Mouse (Mus musculus) forebrain, embryonic 16.5 days (tissue): Measurements from ENCODE around the gene Emid1. TPM values are rescaled to one million over a fixed set of nuclear protein-coding genes. Genes with fewer than 3 reads are reported as not detected.

Source experiments
- ATAC-seq: fragments of 200-750 bp; cut with Nextera tagmentation; 2 replicates; pipeline ENCODE4 v1.8.0; 2017; ENCODE audit warnings: mild to moderate bottlenecking, moderate library complexity
- H3K27ac ChIP-seq: fragments of 300-500 bp; sonication (generic); 2 replicates; pipeline ENCODE4 v1.5.1; 2014; ENCODE audit warnings: low read length, control low read depth
- H3K27me3 ChIP-seq: fragments of 300-500 bp; sonication (generic); replicated peaks from 2 replicates; pipeline ENCODE4 v1.6.1; 2014; ENCODE audit warnings: low read length; ENCODE audit not compliant: control insufficient read depth, insufficient read depth
- H3K36me3 ChIP-seq: fragments of 300-500 bp; sonication (generic); 2 replicates; pipeline ENCODE4 v1.6.1; 2014; ENCODE audit not compliant: control insufficient read depth, insufficient read depth
- H3K4me1 ChIP-seq: fragments of 300-500 bp; sonication (generic); replicated peaks from 2 replicates; pipeline ENCODE4 v1.6.1; 2014; ENCODE audit warnings: low read length; ENCODE audit not compliant: control insufficient read depth, insufficient read depth
- H3K4me2 ChIP-seq: fragments of 300-500 bp; sonication (generic); 2 replicates; pipeline ENCODE4 v1.6.1; 2014; ENCODE audit warnings: mild to moderate bottlenecking, low read length, control low read depth
- H3K4me3 ChIP-seq: fragments of 300-500 bp; sonication (generic); replicated peaks from 2 replicates; pipeline ENCODE4 v1.5.1; 2014; ENCODE audit warnings: mild to moderate bottlenecking, low read length, control low read depth
- H3K9ac ChIP-seq: fragments of 300-500 bp; sonication (generic); replicated peaks from 2 replicates; pipeline ENCODE4 v1.6.1; 2014; ENCODE audit warnings: low read depth, low read length, control low read depth
- H3K9me3 ChIP-seq: fragments of 300-500 bp; sonication (generic); 2 replicates; pipeline ENCODE4 v1.6.1; 2016; ENCODE audit warnings: low read length; ENCODE audit not compliant: control insufficient read depth
- WGBS: fragments of 180-500 bp; shearing (Covaris S2); extraction: QIAGEN DNeasy Blood & Tissue Kit; methylation state at CpG from one replicate; pipeline ENCODE4 v1.1.7; 2014; 5-methylcytosine and 5-hydroxymethylcytosine counted together
- polyA plus RNA-seq: library from polyadenylated mRNA; unstranded; fragments of >200 nt; fragmentation: Nextera tagmentation; extraction: Ambion mirVana; gene quantifications from 2 replicates; pipeline ENCODE4 v1.2.1, GENCODE M21; 2015

Emid1 gene
- 22.4 and 27.3 TPM in 2 replicates for polyA plus RNA-seq

DNA sequence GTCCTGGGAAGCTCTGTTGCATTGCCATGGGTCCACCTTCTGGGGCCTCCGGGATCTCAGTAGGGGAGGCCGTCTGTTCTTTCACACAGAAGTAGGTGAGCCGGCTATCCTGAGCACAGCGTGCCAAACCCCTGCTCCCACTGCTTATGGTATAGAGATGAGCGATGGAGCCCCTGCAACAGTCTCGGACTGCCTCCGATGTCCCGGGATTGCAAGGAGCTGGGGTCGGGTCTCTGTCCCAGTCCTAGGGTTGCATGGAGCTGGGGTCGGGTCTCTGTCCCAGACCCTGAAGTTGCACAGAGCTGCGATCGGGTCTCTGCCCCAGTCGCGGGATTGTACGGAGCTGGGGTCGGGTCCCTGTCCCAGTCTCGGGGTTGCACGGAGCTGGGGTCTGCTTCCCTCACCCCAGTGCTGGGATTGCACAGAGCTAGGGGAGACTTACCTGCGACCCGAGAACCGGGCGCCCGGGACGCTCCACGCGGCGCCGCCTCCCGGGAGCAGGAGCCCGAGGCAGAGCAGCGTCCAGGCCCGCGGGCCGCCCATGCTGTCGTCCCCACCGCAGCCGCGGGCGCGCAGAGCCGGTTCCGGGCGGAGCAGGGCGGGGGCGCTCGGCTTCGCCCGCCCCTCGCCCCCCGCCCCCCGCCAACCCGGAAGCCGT, at the start of gene Emid1:
Gene Emid1, minus strand, starts transcription at position 578 of the 658 bp plus-strand sequence.
- under 1% methylated on average over 51 of the region's 53 CpGs for WGBS
- peak; percentile 39 for ATAC-seq
- H3K27me3 ChIP-seq: no peaks in the 10 kb centered on the region
- H3K4me3 ChIP-seq: peak within 1 kb of the TSS; percentile 59
- H3K9me3 ChIP-seq: no peaks in the 10 kb centered on the region
- peak within 1 kb of the TSS; percentile 91 for H3K4me2 ChIP-seq
- H3K4me1 ChIP-seq: peaks cover 19% of the 10 kb centered on the region
- H3K27ac ChIP-seq: no peak within 1 kb of the TSS
- H3K9ac ChIP-seq: peak within 1 kb of the TSS; percentile 79
- no peaks in the 10 kb centered on the region for H3K36me3 ChIP-seq

DNA sequence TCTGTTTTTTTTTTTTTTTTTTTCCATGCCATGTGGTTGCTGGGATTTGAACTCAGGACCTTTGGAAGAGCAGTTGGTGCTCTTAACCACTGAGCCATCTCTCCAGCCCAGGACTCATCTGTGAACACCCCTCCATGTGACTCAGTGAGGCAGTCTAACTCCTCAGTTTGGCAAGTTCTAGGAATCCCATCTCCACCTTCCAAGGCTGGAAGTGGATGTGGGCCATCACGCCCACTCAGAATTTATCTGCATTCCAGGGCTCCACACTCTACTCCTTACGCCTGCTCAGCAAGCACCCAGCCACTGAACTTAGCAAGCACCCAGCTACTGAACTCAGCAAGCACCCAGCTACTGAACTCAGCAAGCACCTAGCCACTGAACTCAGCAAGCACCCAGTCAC, 47.8 kb upstream of the Emid1 start:
- no peaks in the 10 kb centered on the region for H3K9me3 ChIP-seq
- H3K27me3 ChIP-seq: no peaks in the 10 kb centered on the region
- no peak overlapping the region for H3K9ac ChIP-seq
- no peak overlapping the region for H3K27ac ChIP-seq
- WGBS: 96% methylated on average over 2 of the region's 2 CpGs
- H3K4me1 ChIP-seq: no peaks in the 10 kb centered on the region
- no peak overlapping the region for H3K4me2 ChIP-seq
- no peak for ATAC-seq
- H3K4me3 ChIP-seq: no peak overlapping the region
- no peaks in the 10 kb centered on the region for H3K36me3 ChIP-seq

DNA sequence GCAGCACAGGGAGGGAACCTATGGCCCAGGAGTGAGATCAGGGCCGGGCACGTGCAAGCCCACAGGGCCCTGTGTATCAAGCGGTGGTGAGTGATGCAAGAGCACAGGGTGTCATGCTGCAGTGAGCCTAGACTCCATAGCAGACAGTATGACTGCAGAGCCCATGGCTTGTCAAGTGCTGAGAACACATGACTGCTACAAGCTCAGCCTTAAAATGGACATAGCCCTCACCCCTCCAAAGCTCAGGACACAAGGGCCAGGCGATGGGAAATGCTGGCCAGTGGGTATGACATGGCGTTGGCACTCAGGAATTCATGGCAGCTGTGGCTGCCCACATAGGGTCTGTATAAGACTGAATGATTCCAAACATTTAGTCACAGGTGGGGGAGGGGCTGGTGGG, 45.0 kb upstream of the Emid1 start:
- Histone ChIP-seq H3K27me3 (no peaks in the 10 kb centered on the region), H3K27ac (no peak overlapping the region), H3K36me3 (no peaks in the 10 kb centered on the region), H3K9me3 (no peaks in the 10 kb centered on the region), H3K9ac (no peak overlapping the region), H3K4me2 (no peak overlapping the region), H3K4me1 (no peaks in the 10 kb centered on the region), H3K4me3 (no peak overlapping the region)
- no peak for ATAC-seq
- WGBS: 83% methylated on average over 5 of the region's 5 CpGs

DNA sequence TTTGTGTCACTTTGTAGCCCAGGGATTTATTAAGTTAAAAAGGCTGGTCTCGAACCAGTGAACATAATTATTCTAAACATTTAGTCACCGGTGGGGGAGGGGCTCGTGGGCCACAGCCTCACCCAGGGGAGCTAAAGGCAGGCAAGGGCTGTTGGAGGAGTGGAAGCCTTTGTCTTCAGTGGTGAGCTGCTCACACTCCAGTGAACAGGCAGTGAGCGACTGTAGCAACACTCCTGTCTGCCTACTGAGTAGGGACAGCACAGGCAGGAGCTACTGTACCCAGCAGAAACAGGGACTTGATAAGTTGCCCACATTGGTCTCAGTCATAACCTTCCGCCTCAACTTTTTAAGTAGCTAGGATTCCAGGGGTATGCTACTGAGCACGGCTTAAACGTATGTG, 44.5 kb upstream of the Emid1 start:
- H3K27ac ChIP-seq: no peak overlapping the region
- ATAC-seq: no peak

DNA sequence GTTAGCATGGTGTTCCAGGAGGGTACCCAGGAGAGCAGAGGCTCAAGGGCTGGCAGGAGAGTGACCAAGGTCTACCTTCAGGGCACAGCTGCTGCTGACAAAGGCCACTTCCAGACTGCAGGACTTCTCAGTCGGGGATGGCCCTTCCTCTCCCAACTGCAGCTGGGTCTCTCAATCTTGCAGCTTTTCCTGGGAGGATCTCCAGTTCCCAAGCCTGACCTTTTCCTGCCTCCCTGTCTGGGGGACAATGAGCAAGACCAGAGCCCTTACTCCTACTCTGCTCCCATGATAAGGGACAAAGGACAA, 41.5 kb upstream of the Emid1 start:
- Histone ChIP-seq H3K9ac (no peak overlapping the region), H3K27ac (no peak overlapping the region), H3K4me3 (no peak overlapping the region), H3K4me2 (no peak overlapping the region), H3K4me1 (no peaks in the 10 kb centered on the region), H3K36me3 (no peaks in the 10 kb centered on the region), H3K27me3 (no peaks in the 10 kb centered on the region), H3K9me3 (no peaks in the 10 kb centered on the region)
- no peak for ATAC-seq
- WGBS: 83% methylated on average over 1 of the region's 1 CpGs

More for the DNA sequence above, 44.5 kb upstream of the Emid1 start:
- Histone ChIP-seq H3K9ac (no peak overlapping the region), H3K9me3 (no peaks in the 10 kb centered on the region), H3K4me1 (no peaks in the 10 kb centered on the region), H3K4me2 (no peak overlapping the region), H3K4me3 (no peak overlapping the region), H3K36me3 (no peaks in the 10 kb centered on the region), H3K27me3 (no peaks in the 10 kb centered on the region)
- 64% methylated on average over 7 of the region's 7 CpGs for WGBS

DNA sequence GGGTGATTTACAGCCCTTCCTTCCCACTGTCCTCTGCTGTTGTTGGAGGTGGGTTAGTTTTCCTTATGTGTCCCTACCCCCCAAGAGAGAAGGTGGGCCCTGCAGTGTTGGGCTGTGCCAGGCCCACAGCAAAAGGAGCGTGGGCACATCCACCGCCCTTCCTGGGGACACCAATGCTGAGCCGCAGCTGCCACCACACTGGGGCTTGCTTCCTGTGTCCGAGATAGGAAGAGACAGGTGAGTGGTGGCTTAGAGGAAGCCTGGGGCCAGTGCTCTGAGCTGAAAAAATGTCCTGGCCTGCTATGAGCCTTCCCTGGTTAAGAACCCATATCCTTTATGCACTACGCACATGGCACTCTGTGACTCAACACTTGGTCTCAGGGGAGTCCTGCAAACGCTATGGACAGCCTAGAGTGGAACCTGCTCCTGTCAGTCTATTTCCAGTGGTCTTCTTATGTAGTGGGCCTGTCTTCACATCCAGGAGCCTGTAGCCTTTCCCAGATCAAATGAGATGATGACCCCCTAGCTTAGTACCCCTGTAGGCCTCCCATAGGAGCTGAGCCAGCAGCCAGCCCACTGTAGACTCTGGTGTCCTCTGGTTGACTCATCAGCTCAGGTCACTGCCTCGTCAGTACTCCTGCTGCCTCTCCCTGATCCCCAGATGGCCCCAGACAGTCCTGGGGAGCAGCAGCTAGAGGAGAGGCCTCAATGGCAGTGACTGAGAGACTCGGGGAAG, 41.0 kb upstream of the Emid1 start:
- H3K9ac ChIP-seq: no peak overlapping the region
- no peaks in the 10 kb centered on the region for H3K27me3 ChIP-seq
- H3K4me1 ChIP-seq: no peaks in the 10 kb centered on the region
- no peak overlapping the region for H3K4me3 ChIP-seq
- ATAC-seq: no peak
- H3K9me3 ChIP-seq: no peaks in the 10 kb centered on the region
- 87% methylated on average over 8 of the region's 8 CpGs for WGBS
- H3K36me3 ChIP-seq: no peaks in the 10 kb centered on the region
- H3K27ac ChIP-seq: no peak overlapping the region
- no peak overlapping the region for H3K4me2 ChIP-seq

DNA sequence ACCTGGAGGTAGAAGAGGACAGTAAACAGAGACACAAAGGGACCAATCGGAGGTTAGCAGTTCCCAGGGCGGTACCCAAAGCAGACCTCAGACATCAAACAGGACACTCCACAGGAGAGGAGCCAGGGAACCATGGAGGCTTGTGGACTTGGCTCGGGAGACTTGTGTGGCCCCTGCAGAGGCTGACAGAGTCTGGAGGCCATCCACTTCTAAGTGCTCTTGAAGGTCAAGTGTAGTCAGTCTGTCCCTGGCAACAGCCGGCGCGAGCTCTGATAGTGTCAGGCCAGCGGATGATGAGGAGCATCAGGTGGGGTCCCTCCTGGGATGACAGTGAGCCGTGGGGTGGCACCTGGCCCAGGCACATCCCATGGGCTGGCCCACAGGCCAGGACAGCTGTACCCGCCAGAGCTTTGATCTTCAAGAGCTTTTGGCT, 40.0 kb upstream of the Emid1 start:
- Histone ChIP-seq H3K27ac (no peak overlapping the region), H3K9me3 (no peaks in the 10 kb centered on the region), H3K4me1 (no peaks in the 10 kb centered on the region), H3K9ac (no peak overlapping the region), H3K4me2 (no peak overlapping the region), H3K27me3 (no peaks in the 10 kb centered on the region), H3K36me3 (no peaks in the 10 kb centered on the region), H3K4me3 (no peak overlapping the region)
- no peak for ATAC-seq
- 67% methylated on average over 9 of the region's 9 CpGs for WGBS

DNA sequence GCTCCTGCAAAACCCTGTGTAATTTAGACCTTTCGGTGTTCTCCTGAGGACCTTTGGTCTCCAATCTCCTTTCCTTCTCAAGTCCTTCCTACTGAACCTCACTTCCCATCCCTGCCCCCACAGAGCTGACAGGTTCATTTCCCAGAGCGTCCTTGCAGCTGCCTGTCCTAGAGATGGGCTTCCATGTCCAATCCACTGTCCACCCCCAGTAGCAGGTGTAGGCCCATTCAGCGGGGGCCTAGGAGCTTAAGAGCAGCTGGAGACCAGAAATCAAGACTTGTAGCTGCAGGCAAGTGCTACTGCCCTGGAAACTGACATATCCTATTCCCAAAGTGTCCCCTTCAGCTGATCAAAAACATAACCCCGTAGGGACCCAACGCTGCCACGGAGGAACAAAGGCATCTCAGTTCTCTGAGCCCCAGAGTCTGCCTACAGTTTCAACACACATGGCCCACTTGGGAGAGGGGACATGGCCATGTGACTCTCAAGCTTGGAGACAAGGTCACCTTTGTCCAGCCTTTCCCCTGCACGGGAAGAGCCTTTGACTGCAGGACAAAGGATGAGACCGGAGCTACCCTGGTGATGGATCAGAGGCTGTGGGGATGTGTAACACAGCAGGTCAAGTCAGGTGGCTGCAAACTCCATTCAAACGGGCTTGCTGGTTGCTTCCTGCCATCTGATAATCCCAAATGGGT, 37.3 kb upstream of the Emid1 start:
- no peak overlapping the region for H3K4me3 ChIP-seq
- no peak for ATAC-seq
- H3K4me1 ChIP-seq: peaks cover 3% of the 10 kb centered on the region; the same call in 1 of the 2 replicates
- no peak overlapping the region for H3K4me2 ChIP-seq
- no peaks in the 10 kb centered on the region for H3K9me3 ChIP-seq
- no peak overlapping the region for H3K9ac ChIP-seq
- 57% methylated on average over 9 of the region's 9 CpGs for WGBS
- H3K36me3 ChIP-seq: no peaks in the 10 kb centered on the region
- no peaks in the 10 kb centered on the region for H3K27me3 ChIP-seq
- no peak overlapping the region for H3K27ac ChIP-seq

DNA sequence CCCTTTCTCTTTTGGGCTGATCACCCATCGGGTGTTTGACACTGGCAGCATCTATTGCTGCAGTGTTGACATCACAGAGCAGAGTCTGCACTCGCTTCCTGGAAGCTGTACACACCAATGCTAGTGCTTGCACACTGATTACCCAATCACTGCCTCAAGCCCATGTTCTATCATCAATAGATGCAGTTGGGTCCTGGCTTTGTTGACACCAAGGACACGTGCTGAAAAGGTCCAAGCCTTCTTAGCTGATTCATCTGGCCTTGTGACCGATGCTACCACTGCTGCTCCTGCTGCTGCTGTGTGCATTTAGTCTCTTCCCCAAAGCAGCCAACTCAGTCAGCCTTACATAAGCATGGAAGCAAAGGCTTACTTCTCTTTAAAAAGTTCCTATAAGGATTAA, 36.1 kb upstream of the Emid1 start:
- no peaks in the 10 kb centered on the region for H3K27me3 ChIP-seq
- no peaks in the 10 kb centered on the region for H3K9me3 ChIP-seq
- H3K4me2 ChIP-seq: no peak overlapping the region
- H3K36me3 ChIP-seq: no peaks in the 10 kb centered on the region
- H3K9ac ChIP-seq: no peak overlapping the region
- no peak overlapping the region for H3K4me3 ChIP-seq
- peaks cover 5% of the 10 kb centered on the region; the same call in 1 of the 2 replicates for H3K4me1 ChIP-seq
- H3K27ac ChIP-seq: no peak overlapping the region
- 92% methylated on average over 4 of the region's 4 CpGs for WGBS
- ATAC-seq: no peak
